Mouse (Mus musculus) megakaryocyte, embryonic 14.5 days (primary cell): ENCODE measurements around the gene Miox. TPM values are rescaled to one million over a fixed set of nuclear protein-coding genes. Genes with fewer than 3 reads are reported as not detected.

ENCODE experiments used
- H3K27me3 ChIP-seq: replicated peaks from 2 replicates; pipeline ENCODE3; 2012; ENCODE audit warnings: inconsistent platforms
- H3K36me3 ChIP-seq: replicated peaks from 2 replicates; pipeline ENCODE3; 2012; ENCODE audit warnings: low read length, inconsistent platforms, mixed read lengths
- H3K4me1 ChIP-seq: 2 replicates; pipeline ENCODE4 v1.6.1; 2012; ENCODE audit warnings: inconsistent platforms
- H3K4me3 ChIP-seq: replicated peaks from 2 replicates; pipeline ENCODE3; 2012; ENCODE audit warnings: moderate library complexity, mild to moderate bottlenecking, inconsistent platforms
- H3K9me3 ChIP-seq: 2 replicates; pipeline ENCODE4 v1.6.1; 2012; ENCODE audit warnings: inconsistent platforms
- FLI1 ChIP-seq: IDR thresholded peaks from 2 replicates; pipeline ENCODE4 v1.6.1; 2012; ENCODE audit warnings: low read length, inconsistent platforms, mixed read lengths
- GATA1 ChIP-seq: IDR thresholded peaks from 3 replicates; pipeline ENCODE4 v1.6.1; 2012; ENCODE audit warnings: mixed read lengths, low read length, inconsistent platforms, borderline replicate concordance
- polyA plus RNA-seq: library from polyadenylated mRNA; stranded (reverse); fragments of >175 nt; gene quantifications from 2 replicates; pipeline ENCODE4 v1.2.3, GENCODE M21; 2012; ENCODE audit warnings: low replicate concordance; ENCODE audit not compliant: insufficient read depth

The Miox gene
- polyA plus RNA-seq, 1 experiment: not detected

DNA sequence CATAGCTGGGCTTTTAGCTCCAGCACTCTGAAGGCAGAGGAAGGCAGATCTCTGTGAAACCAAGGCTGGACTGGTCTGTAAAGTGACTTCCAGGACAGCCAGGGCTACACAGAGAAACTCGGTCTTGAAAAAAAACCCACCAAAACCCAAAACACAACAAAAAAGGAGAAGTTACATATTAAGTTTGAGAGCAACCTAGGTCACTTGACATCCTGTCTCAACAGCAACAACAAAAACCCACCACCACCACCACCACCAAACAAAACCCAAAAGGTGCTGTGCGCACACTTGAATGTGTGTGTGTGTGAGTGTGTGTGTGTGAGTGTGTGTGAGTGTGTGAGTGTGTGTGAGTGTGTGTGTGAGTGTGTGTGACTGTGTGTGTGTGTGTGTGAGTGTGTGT, 5.5 kb downstream of the Miox start:
- Histone ChIP-seq H3K36me3 (no peaks in the 10 kb centered on the region), H3K4me3 (no peak overlapping the region), H3K4me1 (peaks cover 8% of the 10 kb centered on the region), H3K27me3 (peaks cover 28% of the 10 kb centered on the region), H3K9me3 (no peaks in the 10 kb centered on the region)
- TF ChIP-seq FLI1 (no peak), GATA1 (no peak)

DNA sequence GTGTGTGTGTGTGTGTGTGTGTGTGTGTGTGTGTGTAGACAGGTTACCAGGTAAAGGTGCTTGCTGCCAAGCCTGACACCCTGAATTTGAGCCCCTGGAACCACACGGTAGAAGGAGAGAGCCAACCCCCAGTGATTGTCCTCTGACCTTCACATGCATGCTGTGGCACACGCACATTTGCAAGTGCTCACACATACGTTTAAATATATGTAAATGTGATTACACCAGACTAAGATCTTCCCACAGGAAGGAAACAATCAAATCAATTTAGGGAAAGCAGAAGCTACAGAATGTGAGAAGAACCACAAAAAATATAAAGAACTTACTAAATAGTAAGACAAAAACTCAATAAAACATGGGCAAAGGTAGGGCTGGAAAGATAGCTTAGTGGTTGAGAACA, 5.9 kb downstream of the Miox start:
- H3K4me1 ChIP-seq: peaks cover 8% of the 10 kb centered on the region
- peaks cover 24% of the 10 kb centered on the region for H3K27me3 ChIP-seq
- no peak overlapping the region for H3K4me3 ChIP-seq
- no peak for TF ChIP-seq FLI1
- TF ChIP-seq GATA1: no peak
- no peaks in the 10 kb centered on the region for H3K9me3 ChIP-seq
- no peaks in the 10 kb centered on the region for H3K36me3 ChIP-seq

DNA sequence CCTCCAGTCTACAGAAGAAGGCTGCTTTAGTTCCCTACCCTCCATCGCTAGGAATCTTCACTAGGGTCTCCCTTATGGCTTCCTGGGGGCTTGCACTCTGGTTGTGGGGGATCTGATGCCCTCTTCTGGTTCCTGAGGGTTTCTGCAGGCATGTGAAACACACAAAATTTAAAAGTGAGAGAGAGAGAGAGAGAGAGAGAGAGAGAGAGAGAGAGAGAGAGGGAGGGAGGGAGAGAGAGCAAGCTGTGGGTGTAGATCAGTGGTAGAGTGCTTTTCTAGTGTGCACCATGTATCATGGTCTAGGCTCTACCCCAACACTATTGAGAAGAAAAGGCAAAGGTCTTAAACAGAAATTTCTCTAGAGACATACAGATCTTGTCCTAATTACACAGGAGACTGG, 7.5 kb downstream of the Miox start:
- Histone ChIP-seq H3K4me1 (peaks cover 8% of the 10 kb centered on the region), H3K36me3 (no peaks in the 10 kb centered on the region), H3K9me3 (no peaks in the 10 kb centered on the region), H3K4me3 (no peak overlapping the region), H3K27me3 (peaks cover 11% of the 10 kb centered on the region)
- no peak for TF ChIP-seq GATA1
- no peak for TF ChIP-seq FLI1

DNA sequence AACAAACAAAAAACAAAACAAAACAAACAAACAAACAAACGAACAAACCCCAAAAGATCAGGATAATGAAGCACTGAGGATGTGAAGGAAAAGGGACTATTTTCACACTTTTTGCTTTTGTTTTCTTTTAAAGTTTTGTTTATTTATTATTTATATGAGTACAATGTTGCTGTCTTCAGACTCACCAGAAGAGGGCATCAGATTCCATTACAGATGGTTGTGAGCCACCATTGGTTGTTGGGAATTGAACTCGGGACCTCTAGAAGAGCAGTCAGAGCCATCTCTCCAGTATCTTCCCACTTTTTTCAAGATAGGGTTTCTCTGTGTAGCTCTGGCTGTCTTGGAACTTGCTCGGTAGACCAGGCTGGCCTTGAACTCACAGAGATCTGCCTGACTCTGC, 9.1 kb downstream of the Miox start:
- no peak overlapping the region for H3K4me3 ChIP-seq
- no peaks in the 10 kb centered on the region for H3K9me3 ChIP-seq
- peaks cover 7% of the 10 kb centered on the region for H3K27me3 ChIP-seq
- no peak for TF ChIP-seq GATA1
- no peak for TF ChIP-seq FLI1
- no peaks in the 10 kb centered on the region for H3K36me3 ChIP-seq
- peaks cover 17% of the 10 kb centered on the region for H3K4me1 ChIP-seq

DNA sequence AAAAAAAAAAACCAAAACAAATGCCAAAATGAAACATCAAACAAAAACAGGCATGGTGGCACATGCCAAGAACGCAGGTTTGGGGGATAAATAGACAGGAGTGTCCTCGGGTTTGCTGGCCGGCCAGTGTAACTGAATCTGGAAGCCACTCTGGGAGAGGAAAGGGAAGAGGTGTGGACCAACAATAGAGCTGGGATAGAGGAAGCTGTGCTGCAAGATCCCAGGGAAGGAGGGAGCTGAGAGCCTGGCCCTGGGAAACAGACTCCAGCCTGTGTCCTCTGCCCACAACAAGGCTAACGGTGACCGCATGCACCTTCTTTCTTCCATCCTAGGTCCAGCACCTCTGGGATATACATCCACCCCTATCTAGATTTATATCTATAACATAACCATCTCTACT, 16.2 kb downstream of the Miox start:
- H3K4me3 ChIP-seq: no peak overlapping the region
- no peaks in the 10 kb centered on the region for H3K27me3 ChIP-seq
- no peaks in the 10 kb centered on the region for H3K9me3 ChIP-seq
- peaks cover 35% of the 10 kb centered on the region for H3K4me1 ChIP-seq
- H3K36me3 ChIP-seq: peaks cover 47% of the 10 kb centered on the region
- no peak for TF ChIP-seq FLI1
- no peak for TF ChIP-seq GATA1

DNA sequence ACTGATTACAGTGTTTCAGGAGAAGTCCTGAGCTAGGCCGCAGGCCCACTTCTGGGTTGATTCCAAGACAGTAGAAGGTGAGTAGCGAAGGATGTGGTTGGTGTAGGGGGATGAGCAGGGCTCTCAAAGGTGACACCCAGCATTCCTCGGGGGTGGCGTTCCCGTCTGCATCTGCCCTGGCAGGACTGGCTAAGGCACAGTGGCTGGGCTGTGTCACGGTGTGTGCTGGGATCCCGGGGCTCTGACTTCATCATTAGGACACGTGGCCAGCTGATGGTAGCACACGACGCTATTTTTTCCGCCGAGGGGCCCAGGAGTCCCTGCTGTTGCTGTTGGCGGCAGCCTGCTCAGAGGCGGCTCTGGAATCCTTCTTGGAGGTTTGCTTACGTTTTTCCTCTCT, 17.1 kb downstream of the Miox start:
- Histone ChIP-seq H3K9me3 (no peaks in the 10 kb centered on the region), H3K36me3 (peaks cover 47% of the 10 kb centered on the region), H3K4me3 (no peak overlapping the region), H3K27me3 (no peaks in the 10 kb centered on the region), H3K4me1 (peaks cover 35% of the 10 kb centered on the region)
- TF ChIP-seq GATA1 (no peak), FLI1 (no peak)

DNA sequence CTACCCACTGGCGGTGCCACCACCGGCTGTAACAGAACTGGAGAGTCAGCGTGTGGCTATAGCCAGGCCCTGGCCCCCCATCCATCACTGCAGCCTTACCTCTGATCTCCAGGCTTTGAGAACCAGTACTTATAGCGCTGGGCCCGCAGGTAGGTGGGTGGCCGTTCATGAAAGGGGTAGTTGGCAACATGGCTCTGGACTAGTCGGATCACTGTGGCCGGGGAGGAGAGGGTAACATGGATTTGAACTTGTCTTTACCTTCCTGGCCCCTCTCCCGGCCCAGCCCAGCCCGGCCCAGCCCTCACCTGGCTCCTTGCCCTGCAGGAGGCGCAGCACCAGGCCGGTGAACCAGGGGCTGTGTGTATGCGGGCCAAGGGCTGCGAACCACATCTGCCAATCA, 17.9 kb downstream of the Miox start:
- TF ChIP-seq FLI1 (no peak), GATA1 (no peak)
- no peaks in the 10 kb centered on the region for H3K9me3 ChIP-seq
- H3K36me3 ChIP-seq: peaks cover 47% of the 10 kb centered on the region
- H3K27me3 ChIP-seq: no peaks in the 10 kb centered on the region
- H3K4me1 ChIP-seq: peaks cover 36% of the 10 kb centered on the region
- no peak overlapping the region for H3K4me3 ChIP-seq

- TF ChIP-seq GATA1 (no peak), FLI1 (no peak)
- Histone ChIP-seq H3K9me3 (no peaks in the 10 kb centered on the region), H3K27me3 (no peaks in the 10 kb centered on the region), H3K4me1 (peaks cover 39% of the 10 kb centered on the region), H3K36me3 (peaks cover 51% of the 10 kb centered on the region), H3K4me3 (no peak overlapping the region)
These were observed 18.6 kb downstream of the Miox start for GRCm38 (mm10) chr15:89352795-89353194.

GRCm38 (mm10) chr15:89353837-89354236, 19.6 kb downstream of the Miox start:
- H3K36me3 ChIP-seq: peaks cover 60% of the 10 kb centered on the region
- TF ChIP-seq FLI1 (no peak), GATA1 (no peak)
- H3K4me3 ChIP-seq: peak overlapping the region; percentile 38
- no peaks in the 10 kb centered on the region for H3K27me3 ChIP-seq
- H3K9me3 ChIP-seq: no peaks in the 10 kb centered on the region
- peaks cover 41% of the 10 kb centered on the region for H3K4me1 ChIP-seq

- H3K4me1 ChIP-seq: peaks cover 45% of the 10 kb centered on the region
- H3K27me3 ChIP-seq: no peaks in the 10 kb centered on the region
- H3K4me3 ChIP-seq: peak overlapping the region; percentile 96
- no peaks in the 10 kb centered on the region for H3K9me3 ChIP-seq
- peaks cover 65% of the 10 kb centered on the region for H3K36me3 ChIP-seq
- TF ChIP-seq FLI1 (no peak), GATA1 (no peak)
These were observed 20.3 kb downstream of the Miox start for GRCm38 (mm10) chr15:89354455-89354854.
